Mouse (Mus musculus): ENCODE measurements around the gene Dpp8. TPM values are rescaled to one million over a fixed set of nuclear protein-coding genes. Genes with fewer than 3 reads are reported as not detected.
"Not testable (repeated sequence)": the region's sequence is repeated elsewhere in the genome, so short reads cannot be mapped to it uniquely, and the experiment has no call there.

Dpp8 gene
- 100 to 1,000 TPM; 134 to 141 TPM for total RNA-seq (2021)
- long read RNA-seq, experiment 1, full-length matches to known transcripts: 17 of 33 reads
- long read RNA-seq, experiment 1, partial matches to known transcripts: 3 of 33 reads
- long read RNA-seq, experiment 1, other reads (novel, unspliced or antisense): 13 of 33 reads
- long read RNA-seq, experiment 2, full-length matches to known transcripts: 16 of 24 reads
- long read RNA-seq, experiment 2, partial matches to known transcripts: 1 of 24 reads
- long read RNA-seq, experiment 2, other reads (novel, unspliced or antisense): 7 of 24 reads

DNA sequence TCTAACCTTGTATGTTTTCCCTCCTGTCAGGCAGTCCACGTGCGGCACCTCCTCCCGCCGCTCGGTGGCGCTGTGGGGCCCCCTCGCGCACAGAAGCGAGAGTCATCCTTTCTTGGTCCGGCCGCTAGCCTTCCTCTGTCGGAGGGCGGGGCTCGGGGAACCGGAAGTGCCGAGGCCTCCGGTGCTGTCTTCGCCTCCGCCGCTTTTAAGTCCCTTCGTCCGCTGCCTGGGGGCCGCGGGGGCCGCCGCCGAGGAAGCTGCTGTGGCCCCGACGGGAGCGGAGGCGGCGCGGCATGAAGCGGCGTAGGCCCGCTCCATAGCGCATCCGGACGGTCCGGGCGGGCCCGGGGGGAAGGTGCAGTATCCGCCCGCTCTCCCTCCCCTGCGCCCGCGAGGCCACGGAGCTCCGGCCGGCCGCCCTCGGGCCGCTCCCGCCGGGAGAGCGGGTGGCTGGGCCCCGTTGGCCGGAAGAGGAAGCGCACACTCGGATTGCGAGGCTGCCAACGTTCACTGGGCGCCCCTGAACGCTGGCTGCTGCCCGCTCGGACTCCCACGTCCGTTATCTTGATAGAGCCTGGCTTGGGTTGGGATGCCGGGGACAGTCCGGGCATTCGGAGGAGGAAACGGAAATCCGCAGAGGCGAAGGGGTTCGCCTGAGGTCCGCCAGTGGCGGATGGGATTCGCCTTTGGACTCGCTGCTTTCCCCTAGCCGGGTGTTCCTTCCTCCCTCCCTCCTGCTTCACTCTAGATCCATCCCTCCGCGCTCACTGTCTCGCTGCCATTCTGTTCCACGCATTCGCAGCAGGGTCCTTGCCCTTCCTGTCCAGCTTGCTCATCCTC, at the start of gene Dpp8:
Gene Dpp8 (plus strand): TSS at position 146 of the 840 bp plus-strand sequence.
- DNase-seq (ENCODE audit: low spot score in 2 of 2): peak; percentile 93 to 96
- intact Hi-C loops (cut with DNase I): no loop called here

DNA sequence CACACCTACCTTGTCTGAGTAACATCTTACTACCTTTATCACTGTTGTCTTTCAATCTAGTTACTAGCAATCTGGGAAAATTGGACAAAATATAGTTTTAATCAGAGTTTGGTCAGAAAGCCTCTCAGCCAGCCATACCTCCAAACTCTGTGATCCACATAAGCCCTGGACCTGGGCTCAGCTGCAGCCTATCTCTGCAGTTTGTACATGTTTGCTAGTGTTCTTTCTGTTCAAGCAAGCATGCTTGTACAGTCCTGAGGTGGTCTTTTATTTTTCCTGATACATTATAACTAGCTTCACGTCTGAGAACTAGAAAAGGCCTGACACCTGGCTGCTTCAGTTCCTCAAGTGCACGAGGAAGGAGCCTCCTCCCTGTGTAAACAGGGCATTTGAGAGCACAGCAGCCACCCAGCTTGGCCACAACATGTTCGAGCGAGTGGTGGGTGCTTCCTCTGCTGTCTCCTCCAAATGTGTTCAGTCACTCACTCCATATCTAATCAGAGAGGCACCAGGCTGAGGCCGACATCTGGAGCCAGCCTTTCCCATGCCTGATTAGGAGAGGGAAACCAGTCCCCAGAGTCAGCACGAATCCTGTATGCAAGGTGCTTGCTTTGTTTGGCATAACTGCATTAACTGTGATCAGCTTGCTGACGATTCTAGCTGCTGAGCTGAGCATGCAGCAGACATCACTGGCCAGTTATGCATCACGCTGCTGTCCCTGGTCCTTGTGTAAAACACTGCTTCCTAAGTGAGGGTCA, 47.0 kb upstream of the Dpp8 start:
- DNase-seq (ENCODE audit: low spot score in 2 of 2): no peak
- intact Hi-C loops (cut with DNase I): no loop called here

GRCm38 (mm10) chr9:64985807-64986206, 46.4 kb upstream of the Dpp8 start:
- DNase-seq (ENCODE audit: low spot score in 2 of 2): no peak
- intact Hi-C loops (cut with DNase I): no loop called here

DNA sequence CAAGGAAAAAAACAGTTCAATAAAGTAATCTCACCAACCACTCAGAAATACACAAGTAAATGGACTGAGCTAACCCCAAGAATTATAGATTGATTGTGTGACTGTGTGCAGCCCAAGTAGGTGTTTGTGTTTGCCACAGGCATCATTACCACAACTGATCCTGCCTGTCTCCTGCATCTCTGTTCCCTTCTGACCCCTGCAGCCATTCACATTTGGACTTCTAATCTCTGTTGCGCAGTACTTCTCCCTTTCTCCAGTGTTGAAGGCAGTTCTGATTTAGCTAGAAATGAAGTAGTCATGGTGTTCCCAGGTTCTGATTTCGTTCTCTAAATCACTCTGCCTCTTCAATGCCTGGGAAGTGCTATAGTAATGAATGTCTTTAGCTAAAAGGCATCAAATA, 44.6 kb upstream of the Dpp8 start:
- intact Hi-C loops (cut with DNase I): no loop called here
- no peak for DNase-seq (ENCODE audit: low spot score in 2 of 2)

DNA sequence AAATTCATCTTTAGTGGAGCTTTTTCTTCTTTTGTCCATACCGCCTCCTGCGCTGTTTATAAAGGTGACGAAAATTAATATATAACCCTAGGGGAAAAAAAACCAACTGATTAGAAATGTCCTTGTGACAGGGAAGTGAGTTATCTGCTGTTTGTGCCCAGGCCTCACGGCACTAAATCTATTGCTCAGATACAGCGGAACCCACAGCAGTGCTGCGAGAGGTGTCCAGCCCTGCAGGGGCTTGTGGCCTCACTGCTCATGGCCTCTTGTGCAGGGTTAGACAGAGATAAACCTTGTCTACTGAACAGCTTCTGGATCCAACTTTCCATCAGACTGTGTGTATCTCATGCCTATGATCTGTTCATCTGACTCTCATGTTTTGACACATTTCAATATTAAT, 43.8 kb upstream of the Dpp8 start:
- intact Hi-C loops (cut with DNase I): no loop called here
- no peak for DNase-seq (ENCODE audit: low spot score in 2 of 2)

- DNase-seq (ENCODE audit: low spot score in 2 of 2): no peak
Observed at GRCm38 (mm10) chr9:64990291-64990690, 41.9 kb upstream of the Dpp8 start.

GRCm38 (mm10) chr9:64995464-64995863, 36.8 kb upstream of the Dpp8 start:
- intact Hi-C loops (cut with DNase I): not testable (repeated sequence)

More at GRCm38 (mm10) chr9:64990291-64990690, 41.9 kb upstream of the Dpp8 start:
- intact Hi-C loops (cut with DNase I): no loop called here

DNA sequence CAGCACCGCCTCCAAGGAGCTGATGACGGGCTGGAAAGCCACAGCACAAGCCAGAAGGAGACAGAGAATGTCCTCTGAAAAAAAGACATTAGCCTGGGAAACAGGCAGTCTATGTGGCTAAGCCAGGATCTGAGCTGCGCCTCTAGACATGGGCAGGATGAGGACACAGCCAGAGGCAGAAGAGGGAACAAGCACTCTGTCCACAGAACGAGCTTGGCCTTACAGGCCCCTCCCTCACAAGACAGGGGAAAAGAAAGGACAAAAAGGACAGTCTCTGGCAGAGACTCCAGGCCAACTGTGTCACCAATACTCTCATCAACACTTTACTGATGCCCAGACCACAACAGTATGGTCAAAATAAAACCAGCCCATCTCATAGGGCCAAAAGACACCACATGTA, 30.7 kb upstream of the Dpp8 start:
- DNase-seq (ENCODE audit: low spot score in 2 of 2): no peak
- intact Hi-C loops (cut with DNase I): no loop called here

More at GRCm38 (mm10) chr9:64995464-64995863, 36.8 kb upstream of the Dpp8 start:
- not testable (repeated sequence) for DNase-seq (ENCODE audit: low spot score in 2 of 2)

GRCm38 (mm10) chr9:65005737-65006136, 26.5 kb upstream of the Dpp8 start:
- intact Hi-C loops (cut with DNase I): no loop called here
- no peak for DNase-seq (ENCODE audit: low spot score in 2 of 2)

DNA sequence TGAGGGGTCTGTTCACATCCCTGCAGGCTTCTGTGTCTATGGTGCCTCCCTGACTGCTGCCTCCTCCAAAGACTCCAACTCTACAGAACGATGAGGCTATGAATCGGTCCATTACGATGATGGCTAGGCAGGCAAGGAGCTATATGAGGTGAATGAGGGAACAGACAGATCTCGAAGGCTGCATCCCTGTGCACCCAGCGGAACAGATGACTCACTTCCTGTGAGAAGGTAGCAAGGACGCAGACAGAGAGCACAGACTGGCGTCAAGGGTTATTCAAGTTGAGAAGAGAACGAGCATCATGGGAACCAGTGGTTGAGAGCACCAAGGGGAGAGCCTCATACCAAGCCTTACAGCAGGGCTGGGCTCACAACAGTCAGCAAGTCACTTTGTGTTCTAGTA, 21.6 kb upstream of the Dpp8 start:
- intact Hi-C loops (cut with DNase I): no loop called here
- DNase-seq (ENCODE audit: low spot score in 2 of 2): no peak

DNA sequence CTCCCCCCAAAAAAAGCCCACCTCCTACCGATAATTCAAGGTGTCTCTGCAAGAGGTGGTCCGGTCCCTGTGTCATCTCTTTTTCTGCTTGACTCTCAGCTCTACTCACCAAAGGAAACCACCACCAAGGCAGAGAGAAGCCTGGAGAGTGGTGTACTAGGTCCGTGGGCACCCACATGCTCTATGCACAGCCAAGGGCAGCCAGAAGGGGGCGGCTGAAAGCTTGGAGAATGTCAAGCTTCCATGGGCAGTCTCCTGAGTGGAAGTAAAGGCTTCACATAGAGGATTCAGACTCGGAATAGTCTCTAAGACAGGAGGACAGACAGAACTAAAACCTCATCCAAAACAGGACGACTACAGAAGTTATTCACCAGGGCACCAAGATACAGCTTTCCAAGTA, 20.9 kb upstream of the Dpp8 start:
- intact Hi-C loops (cut with DNase I): no loop called here
- DNase-seq (ENCODE audit: low spot score in 2 of 2): no peak

DNA sequence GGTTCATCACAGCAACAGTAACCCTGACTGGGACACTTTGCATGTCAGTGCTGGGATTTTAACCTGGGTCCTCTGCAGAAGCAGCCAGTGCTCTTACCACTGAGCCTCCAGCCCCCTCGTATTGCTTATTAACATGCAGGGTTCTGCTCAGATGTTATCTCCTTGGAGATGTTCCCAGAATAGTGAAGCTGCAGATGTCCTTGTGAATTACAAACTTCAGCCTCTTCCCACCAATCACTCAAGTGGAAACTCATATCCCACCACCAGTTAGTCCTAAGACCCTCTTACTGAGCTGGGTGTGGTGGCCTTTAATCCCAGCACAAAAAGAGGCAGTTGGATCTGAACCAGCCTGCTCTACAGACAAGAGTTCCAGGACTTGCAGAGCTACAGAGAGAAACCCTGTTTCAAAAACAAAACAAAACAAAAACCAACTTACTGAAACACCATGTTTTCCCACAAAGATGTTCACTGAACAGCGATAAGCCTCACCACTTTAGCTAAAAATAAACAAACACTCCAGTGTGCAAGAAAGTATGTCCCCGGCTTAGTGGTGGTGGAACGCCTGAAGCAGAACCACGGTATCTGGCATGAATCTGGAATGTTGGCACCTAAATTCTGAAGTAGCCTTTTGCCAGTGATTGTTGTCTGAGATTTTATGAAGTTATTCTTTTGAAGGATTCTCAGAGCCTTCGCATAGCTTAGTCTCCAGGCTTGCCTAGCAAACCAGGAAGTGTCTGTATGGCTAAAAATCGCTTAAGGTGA, 16.6 kb upstream of the Dpp8 start:
- intact Hi-C loops (cut with DNase I): no loop called here
- DNase-seq (ENCODE audit: low spot score in 2 of 2): no peak

DNA sequence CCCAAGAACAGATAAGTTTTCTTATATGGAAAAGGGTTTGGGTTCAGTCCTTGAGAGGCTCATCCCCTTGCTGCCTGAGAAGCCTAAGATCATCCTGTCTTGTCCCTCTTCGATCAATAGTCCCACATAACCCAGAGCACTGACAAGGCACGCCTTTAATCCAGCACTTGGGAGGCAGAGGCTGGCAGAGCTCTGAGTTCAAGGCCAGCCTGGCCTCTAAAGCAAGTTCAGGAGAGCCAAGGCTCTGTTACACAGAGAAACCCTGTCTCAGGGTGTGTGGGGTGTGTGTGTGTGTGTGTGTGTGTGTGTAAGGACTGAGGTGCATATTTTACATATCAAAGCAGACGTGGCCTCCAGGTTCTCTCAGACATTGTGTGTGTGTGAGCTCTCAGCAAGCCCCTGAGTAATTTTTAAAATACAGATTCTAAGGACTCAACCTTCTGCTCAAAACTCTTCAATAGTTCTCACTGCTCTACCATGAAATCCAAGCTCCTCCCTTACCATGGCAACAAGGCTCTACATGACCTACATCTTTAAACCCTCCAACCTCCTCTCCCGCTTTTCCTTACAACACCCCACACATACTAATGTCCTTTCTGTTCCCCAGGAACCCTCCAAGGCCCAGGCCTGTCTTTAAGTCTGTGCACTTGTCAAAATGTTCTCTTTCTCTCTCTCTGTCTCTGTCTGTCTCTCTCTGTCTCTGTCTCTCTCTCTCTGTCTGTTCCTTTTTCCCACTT, 15.8 kb upstream of the Dpp8 start:
- intact Hi-C loops (cut with DNase I): no loop called here
- peak in 1 of 2 experiments; percentile 43 for DNase-seq (ENCODE audit: low spot score in 2 of 2)

GRCm38 (mm10) chr9:65016978-65017827, 15.0 kb upstream of the Dpp8 start:
- DNase-seq (ENCODE audit: low spot score in 2 of 2): no peak
- intact Hi-C loops (cut with DNase I): no loop called here

DNA sequence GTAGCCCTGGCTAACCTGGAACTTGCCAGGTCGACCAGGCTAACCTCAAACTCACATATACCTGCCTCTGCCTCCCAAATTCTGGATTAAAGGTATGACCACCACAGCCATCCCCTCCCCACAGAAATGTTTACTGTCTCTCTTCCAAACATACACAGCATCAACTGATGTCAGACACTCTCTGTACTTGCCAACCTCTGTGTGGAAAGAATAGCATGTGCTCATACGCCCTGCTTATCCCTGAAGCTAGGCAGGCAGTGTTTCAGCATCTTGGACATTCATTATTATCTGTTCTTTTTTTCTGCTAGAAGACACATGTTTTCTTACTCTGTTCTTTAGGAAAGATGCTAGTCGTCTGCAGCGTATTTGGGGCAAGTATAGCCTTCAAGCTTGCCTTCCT, 14.3 kb upstream of the Dpp8 start:
- no peak for DNase-seq (ENCODE audit: low spot score in 2 of 2)
- intact Hi-C loops (cut with DNase I): no loop called here

- DNase-seq (ENCODE audit: low spot score in 2 of 2): no peak
Observed at GRCm38 (mm10) chr9:65018588-65019121, 13.6 kb upstream of the Dpp8 start.

DNA sequence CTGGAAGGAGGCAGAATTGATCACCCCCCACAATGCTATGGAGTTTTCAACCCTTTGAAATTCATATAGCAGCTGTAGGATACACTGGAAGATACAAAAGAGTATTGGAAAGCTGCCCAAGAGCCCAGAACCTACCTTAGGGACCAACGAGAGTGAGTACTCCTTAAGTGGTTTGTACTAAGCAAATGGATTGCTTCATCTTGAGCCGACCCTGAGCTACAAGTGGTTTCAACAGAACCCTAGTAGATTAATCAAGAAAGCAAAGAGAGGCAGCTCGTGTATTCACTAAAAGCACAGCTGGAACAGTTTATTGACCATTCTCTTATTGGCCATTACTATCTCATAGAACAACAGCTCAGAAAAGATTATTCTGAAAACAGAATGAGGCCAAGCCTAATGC, 13.1 kb upstream of the Dpp8 start:
- no peak for DNase-seq (ENCODE audit: low spot score in 2 of 2)
- intact Hi-C loops (cut with DNase I): no loop called here

More at GRCm38 (mm10) chr9:65018588-65019121, 13.6 kb upstream of the Dpp8 start:
- intact Hi-C loops (cut with DNase I): no loop called here

DNA sequence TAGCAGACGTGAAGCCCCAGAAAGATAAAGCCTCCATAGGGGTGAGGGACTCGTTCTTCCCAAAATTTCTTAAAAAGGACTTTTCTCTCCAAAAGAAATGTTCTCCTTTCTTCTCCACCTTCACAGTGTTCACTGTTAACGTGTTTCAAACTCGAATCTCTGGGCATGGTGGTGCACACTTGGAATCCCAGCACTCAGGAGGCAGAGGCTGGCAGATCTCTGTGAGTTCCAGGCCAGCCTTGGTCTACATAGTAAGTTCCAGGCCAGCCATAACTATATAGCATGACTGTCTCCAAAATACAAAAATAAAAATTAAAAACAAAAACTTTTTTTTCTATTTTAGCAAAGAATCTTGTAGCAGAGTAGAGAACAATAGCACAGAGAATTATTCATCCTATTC, 12.1 kb upstream of the Dpp8 start:
- no peak for DNase-seq (ENCODE audit: low spot score in 2 of 2)
- intact Hi-C loops (cut with DNase I): no loop called here

All from left cerebral cortex, postnatal 14 days (tissue).